Mouse (Mus musculus) ES-Bruce4 (cell line): ENCODE data around the gene Spock3. TPM values are rescaled to one million over a fixed set of nuclear protein-coding genes. Genes with fewer than 3 reads are reported as not detected.

Experiments used
- H3K27ac ChIP-seq: 2 replicates; pipeline ENCODE4 v1.5.1; 2012; ENCODE audit warnings: low read length, inconsistent platforms; ENCODE audit not compliant: insufficient read depth
- H3K27me3 ChIP-seq: 2 replicates; pipeline ENCODE4 v1.6.1; 2012; ENCODE audit warnings: mild to moderate bottlenecking, low read length, inconsistent platforms; ENCODE audit not compliant: control insufficient read depth, poor library complexity, insufficient read depth, severe bottlenecking
- H3K36me3 ChIP-seq: 2 replicates; pipeline ENCODE4 v1.6.1; 2012; ENCODE audit warnings: inconsistent platforms, mild to moderate bottlenecking, low read length, moderate library complexity; ENCODE audit not compliant: control insufficient read depth, poor library complexity, insufficient read depth, severe bottlenecking
- H3K4me1 ChIP-seq: one replicate; pipeline ENCODE4 v1.8.1; 2011; ENCODE audit warnings: low read length; ENCODE audit not compliant: control insufficient read depth, insufficient read depth
- H3K4me3 ChIP-seq: 2 replicates; pipeline ENCODE4 v1.5.1; 2011; ENCODE audit warnings: low read depth, mild to moderate bottlenecking, low read length
- H3K9ac ChIP-seq: 2 replicates; pipeline ENCODE4 v1.6.1; 2012; ENCODE audit warnings: low read depth, mild to moderate bottlenecking, inconsistent platforms; ENCODE audit not compliant: poor library complexity, severe bottlenecking
- H3K9me3 ChIP-seq: replicated peaks from 2 replicates; pipeline ENCODE4 v1.6.1; 2012; ENCODE audit warnings: mild to moderate bottlenecking, low read length, inconsistent platforms; ENCODE audit not compliant: control insufficient read depth, poor library complexity, insufficient read depth, severe bottlenecking
- CTCF ChIP-seq: IDR thresholded peaks from one replicate; pipeline ENCODE4 v1.8.1; 2011; ENCODE audit warnings: low read depth, low read length
- EP300 ChIP-seq: IDR thresholded peaks from 2 replicates; pipeline ENCODE4 v1.6.1; 2011; ENCODE audit warnings: low read depth, low read length; ENCODE audit not compliant: insufficient read depth
- POLR2A ChIP-seq: IDR thresholded peaks from one replicate; pipeline ENCODE4 v1.8.1; 2011; ENCODE audit warnings: low read length; ENCODE audit not compliant: insufficient read depth
- polyA plus RNA-seq: library from polyadenylated mRNA; stranded (reverse); fragments of >200 nt; gene quantifications from 2 replicates; pipeline ENCODE4 v1.2.4, GENCODE M21; 2011; ENCODE audit warnings: low read depth; ENCODE audit not compliant: missing spikeins, insufficient read depth, insufficient read length

Spock3 gene
- polyA plus RNA-seq, 1 experiment = not detected

DNA sequence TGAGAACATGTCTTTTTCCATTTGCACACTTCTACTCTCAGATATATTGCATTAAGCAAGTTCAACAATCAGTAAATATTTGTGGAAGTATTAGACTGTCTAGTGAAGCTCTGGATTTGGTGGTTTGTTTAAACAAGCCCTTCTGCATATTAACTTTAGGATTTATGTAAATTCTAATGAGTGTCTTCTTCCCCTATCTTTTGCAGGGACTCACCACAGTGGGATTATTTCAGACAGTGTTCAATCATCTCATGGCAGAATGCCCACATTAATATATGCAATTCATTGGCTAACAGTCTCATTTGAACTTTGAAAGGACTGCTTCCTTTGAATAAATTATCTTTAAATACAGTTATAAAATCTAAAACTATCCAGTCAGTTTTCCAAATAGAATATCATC is 446.9 kb downstream of the Spock3 start:
- H3K27ac ChIP-seq = no peak overlapping the region
- no peak for TF ChIP-seq EP300
- no peak for TF ChIP-seq CTCF
- no peak for TF ChIP-seq POLR2A
- H3K4me1 ChIP-seq = no peaks in the 10 kb centered on the region
- H3K27me3 ChIP-seq = no peaks in the 10 kb centered on the region
- no peaks in the 10 kb centered on the region for H3K36me3 ChIP-seq
- H3K4me3 ChIP-seq = no peak overlapping the region
- 0 out of 2 replicates have a peak, but pooled peaks cover 2% of the 10 kb centered on the region for H3K9me3 ChIP-seq
- no peak overlapping the region for H3K9ac ChIP-seq
